Mouse (Mus musculus): Measurements from ENCODE around the gene G3bp1. TPM values are rescaled to one million over a fixed set of nuclear protein-coding genes. Genes with fewer than 3 reads are reported as not detected.

Gene G3bp1
- polyA plus RNA-seq, 1 experiment from 2014 or later = 141 TPM

DNA sequence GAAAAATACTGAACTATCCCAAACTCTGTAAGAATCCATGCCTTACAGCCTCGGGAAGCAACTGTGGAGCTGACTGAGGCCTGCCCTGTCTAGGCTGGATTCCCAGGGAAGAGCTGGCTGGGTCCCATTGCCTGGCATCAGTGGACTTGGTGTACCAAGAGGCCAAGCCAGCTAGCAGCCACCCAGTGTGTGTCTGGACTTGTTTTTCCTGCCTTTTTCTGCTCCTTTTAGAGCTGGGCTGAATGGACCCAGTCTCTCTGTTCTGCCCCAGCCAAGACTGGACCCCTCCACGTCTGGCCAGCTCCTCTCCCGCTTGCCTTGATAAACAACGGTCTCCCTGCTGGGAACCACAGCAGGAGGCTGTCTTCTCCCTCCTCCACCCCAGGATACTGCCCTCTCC, 31.5 kb upstream of the G3bp1 start:
- Histone ChIP-seq H3K4me3 (ENCODE audit: low read depth, low read length) (no peak overlapping the region), H3K27me3 (replicated peaks; ENCODE audit: control insufficient read depth, insufficient read depth, low read length) (no peaks in the 10 kb centered on the region), H3K27ac (ENCODE audit: low read depth, low read length) (no peak overlapping the region), H3K4me2 (ENCODE audit: low read length) (no peak overlapping the region), H3K4me1 (ENCODE audit: control insufficient read depth, insufficient read depth, low read length) (no peaks in the 10 kb centered on the region), H3K9me3 (replicated peaks; ENCODE audit: control insufficient read depth, low read length) (no peaks in the 10 kb centered on the region), H3K9ac (ENCODE audit: low read length) (0 out of 2 replicates have a peak overlapping the region, but pooled peaks have one; percentile 2), H3K36me3 (ENCODE audit: control insufficient read depth, insufficient read depth, low read length) (no peaks in the 10 kb centered on the region)
- 34% methylated on average over 4 of the region's 4 CpGs for WGBS
- no peak for ATAC-seq
- DNase-seq (ENCODE audit: low spot score) = no peak

DNA sequence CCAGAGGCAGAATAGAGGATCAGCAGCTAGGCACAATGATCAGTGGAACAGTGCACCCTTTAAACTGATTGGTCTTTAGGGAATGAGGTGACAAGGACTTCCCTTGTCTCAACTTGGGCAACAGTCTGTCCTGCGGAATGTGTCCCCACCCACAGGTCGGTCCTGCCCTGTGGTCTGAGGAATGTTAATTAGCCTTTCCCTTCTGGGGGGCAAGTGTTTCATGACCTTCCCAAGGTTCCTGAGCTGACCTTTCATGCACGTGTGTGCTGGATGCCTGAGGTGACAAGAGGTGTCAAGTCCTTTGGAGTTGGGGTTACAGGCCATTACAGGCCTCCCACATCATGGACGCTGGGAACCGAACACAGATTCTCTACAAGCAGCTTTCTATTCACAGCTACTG, 29.8 kb upstream of the G3bp1 start:
- no peaks in the 10 kb centered on the region for H3K27me3 ChIP-seq (replicated peaks; ENCODE audit: control insufficient read depth, insufficient read depth, low read length)
- 57% methylated on average over 5 of the region's 5 CpGs for WGBS
- H3K4me1 ChIP-seq (ENCODE audit: control insufficient read depth, insufficient read depth, low read length) = no peaks in the 10 kb centered on the region
- DNase-seq (ENCODE audit: low spot score) (no peak), ATAC-seq (no peak)
- H3K9me3 ChIP-seq (replicated peaks; ENCODE audit: control insufficient read depth, low read length) = no peaks in the 10 kb centered on the region
- H3K36me3 ChIP-seq (ENCODE audit: control insufficient read depth, insufficient read depth, low read length) = no peaks in the 10 kb centered on the region
- H3K27ac ChIP-seq (ENCODE audit: low read depth, low read length) = no peak overlapping the region
- no peak overlapping the region for H3K4me3 ChIP-seq (ENCODE audit: low read depth, low read length)
- H3K9ac ChIP-seq (ENCODE audit: low read length) = no peak overlapping the region
- no peak overlapping the region for H3K4me2 ChIP-seq (ENCODE audit: low read length)

DNA sequence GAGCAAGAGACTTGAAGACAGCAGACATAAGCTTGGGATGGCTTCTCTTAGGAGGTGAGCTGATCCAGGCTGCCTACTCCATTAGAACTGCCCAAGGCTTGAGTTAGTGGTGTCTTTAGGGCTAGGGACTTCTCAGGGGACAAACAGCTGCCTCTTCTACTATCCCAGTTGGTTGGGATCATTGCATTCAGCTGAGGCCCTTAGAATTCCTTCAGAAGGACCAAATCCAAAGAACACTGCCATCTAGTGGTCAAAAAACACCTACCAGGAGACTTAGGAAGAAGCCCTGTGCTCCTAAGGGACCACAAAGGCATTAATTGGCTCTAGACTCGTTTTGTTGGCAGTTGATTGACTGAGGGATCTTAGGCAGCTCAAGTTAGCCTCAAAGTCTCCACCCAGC, 24.7 kb upstream of the G3bp1 start:
- DNase-seq (ENCODE audit: low spot score) = peak; percentile 94
- Histone ChIP-seq H3K9me3 (replicated peaks; ENCODE audit: control insufficient read depth, low read length) (no peaks in the 10 kb centered on the region), H3K27ac (ENCODE audit: low read depth, low read length) (no peak overlapping the region), H3K4me2 (ENCODE audit: low read length) (no peak overlapping the region), H3K27me3 (replicated peaks; ENCODE audit: control insufficient read depth, insufficient read depth, low read length) (no peaks in the 10 kb centered on the region), H3K36me3 (ENCODE audit: control insufficient read depth, insufficient read depth, low read length) (peaks cover 12% of the 10 kb centered on the region; the same call in 1 of the 2 replicates), H3K9ac (ENCODE audit: low read length) (0 out of 2 replicates have a peak overlapping the region, but pooled peaks have one; percentile 21), H3K4me3 (ENCODE audit: low read depth, low read length) (no peak overlapping the region), H3K4me1 (ENCODE audit: control insufficient read depth, insufficient read depth, low read length) (no peaks in the 10 kb centered on the region)
- ATAC-seq = peak; percentile 65; the same call in 1 of the 2 replicates
- WGBS = 0% methylated on average over 1 of the region's 1 CpGs

DNA sequence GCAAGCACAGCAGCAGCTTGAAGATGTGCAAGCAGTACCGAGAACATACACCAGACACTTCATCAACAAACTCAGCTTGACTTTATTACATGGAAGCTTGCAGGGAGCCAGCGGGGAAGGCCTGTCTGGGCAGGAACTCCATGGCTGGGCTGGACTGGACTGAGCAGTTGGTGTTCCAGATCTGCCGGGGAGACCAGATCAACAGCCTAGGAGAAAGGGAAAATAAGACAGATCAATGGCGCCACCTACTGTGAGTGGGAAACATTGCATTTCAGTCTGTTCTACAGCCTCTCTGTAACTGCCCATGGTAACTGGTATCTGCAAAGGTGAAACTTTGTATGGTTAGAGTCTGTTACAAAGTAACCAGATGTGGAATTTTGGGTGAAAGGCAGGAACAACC, 22.9 kb upstream of the G3bp1 start:
- Histone ChIP-seq H3K27ac (ENCODE audit: low read depth, low read length) (no peak overlapping the region), H3K4me1 (ENCODE audit: control insufficient read depth, insufficient read depth, low read length) (no peaks in the 10 kb centered on the region), H3K4me3 (ENCODE audit: low read depth, low read length) (no peak overlapping the region), H3K27me3 (replicated peaks; ENCODE audit: control insufficient read depth, insufficient read depth, low read length) (no peaks in the 10 kb centered on the region), H3K36me3 (ENCODE audit: control insufficient read depth, insufficient read depth, low read length) (peaks cover 17% of the 10 kb centered on the region; the same call in 1 of the 2 replicates), H3K4me2 (ENCODE audit: low read length) (no peak overlapping the region), H3K9ac (ENCODE audit: low read length) (no peak overlapping the region), H3K9me3 (replicated peaks; ENCODE audit: control insufficient read depth, low read length) (no peaks in the 10 kb centered on the region)
- WGBS = 28% methylated on average over 4 of the region's 4 CpGs
- DNase-seq (ENCODE audit: low spot score) (peak; percentile 82), ATAC-seq (peak; percentile 79)

DNA sequence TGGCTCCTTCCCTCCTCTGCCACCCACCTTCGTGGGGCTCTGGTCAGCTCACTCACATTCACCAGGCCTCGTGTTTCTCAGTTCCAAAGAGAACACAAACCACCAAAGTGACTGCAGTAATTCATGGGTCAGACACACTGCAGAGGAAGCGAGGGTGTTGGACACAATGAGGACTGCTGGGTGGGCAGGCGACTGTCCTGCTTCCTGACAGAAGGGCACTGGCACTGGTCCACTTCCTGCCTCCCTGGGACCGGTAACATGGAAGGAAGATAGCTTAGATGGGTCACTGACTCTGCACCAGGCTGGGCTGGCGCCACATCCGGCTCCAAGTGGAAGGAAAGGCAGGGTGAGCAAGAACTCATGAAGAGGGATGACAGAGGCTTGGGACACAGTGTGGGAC, 20.0 kb upstream of the G3bp1 start:
- no peaks in the 10 kb centered on the region for H3K4me1 ChIP-seq (ENCODE audit: control insufficient read depth, insufficient read depth, low read length)
- WGBS = 86% methylated on average over 7 of the region's 7 CpGs
- no peaks in the 10 kb centered on the region for H3K9me3 ChIP-seq (replicated peaks; ENCODE audit: control insufficient read depth, low read length)
- ATAC-seq (no peak), DNase-seq (ENCODE audit: low spot score) (no peak)
- no peak overlapping the region for H3K9ac ChIP-seq (ENCODE audit: low read length)
- no peaks in the 10 kb centered on the region for H3K27me3 ChIP-seq (replicated peaks; ENCODE audit: control insufficient read depth, insufficient read depth, low read length)
- H3K36me3 ChIP-seq (ENCODE audit: control insufficient read depth, insufficient read depth, low read length) = peaks cover 17% of the 10 kb centered on the region; the same call in 1 of the 2 replicates
- no peak overlapping the region for H3K4me2 ChIP-seq (ENCODE audit: low read length)
- no peak overlapping the region; the same call in 1 of the 2 replicates for H3K27ac ChIP-seq (ENCODE audit: low read depth, low read length)
- H3K4me3 ChIP-seq (ENCODE audit: low read depth, low read length) = no peak overlapping the region

DNA sequence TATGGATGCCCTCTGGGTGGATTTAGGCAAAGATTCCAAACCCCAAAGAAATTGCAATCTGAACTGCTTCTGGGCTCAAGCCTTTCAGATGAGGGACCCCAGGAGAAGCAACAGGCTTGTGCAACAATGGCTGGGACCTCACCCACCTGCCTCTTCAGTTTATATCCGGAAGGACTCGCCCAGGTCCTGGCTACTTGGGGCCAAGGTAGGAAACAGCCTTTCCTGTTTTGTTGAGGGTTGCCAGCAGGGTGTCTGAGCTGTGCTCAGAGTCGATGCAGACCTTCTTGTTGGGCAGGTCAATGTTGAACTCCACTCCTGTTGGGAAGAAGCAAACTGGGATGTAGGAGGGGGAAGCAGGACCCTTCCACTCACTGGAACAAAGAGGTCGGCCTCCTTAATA, 19.2 kb upstream of the G3bp1 start:
- Histone ChIP-seq H3K27ac (ENCODE audit: low read depth, low read length) (peak overlapping the region; percentile 14; the same call in 1 of the 2 replicates), H3K4me3 (ENCODE audit: low read depth, low read length) (no peak overlapping the region), H3K9ac (ENCODE audit: low read length) (no peak overlapping the region), H3K9me3 (replicated peaks; ENCODE audit: control insufficient read depth, low read length) (no peaks in the 10 kb centered on the region), H3K27me3 (replicated peaks; ENCODE audit: control insufficient read depth, insufficient read depth, low read length) (no peaks in the 10 kb centered on the region), H3K36me3 (ENCODE audit: control insufficient read depth, insufficient read depth, low read length) (peaks cover 17% of the 10 kb centered on the region; the same call in 1 of the 2 replicates), H3K4me1 (ENCODE audit: control insufficient read depth, insufficient read depth, low read length) (no peaks in the 10 kb centered on the region), H3K4me2 (ENCODE audit: low read length) (no peak overlapping the region)
- WGBS = 61% methylated on average over 4 of the region's 4 CpGs
- ATAC-seq (no peak), DNase-seq (ENCODE audit: low spot score) (no peak)

DNA sequence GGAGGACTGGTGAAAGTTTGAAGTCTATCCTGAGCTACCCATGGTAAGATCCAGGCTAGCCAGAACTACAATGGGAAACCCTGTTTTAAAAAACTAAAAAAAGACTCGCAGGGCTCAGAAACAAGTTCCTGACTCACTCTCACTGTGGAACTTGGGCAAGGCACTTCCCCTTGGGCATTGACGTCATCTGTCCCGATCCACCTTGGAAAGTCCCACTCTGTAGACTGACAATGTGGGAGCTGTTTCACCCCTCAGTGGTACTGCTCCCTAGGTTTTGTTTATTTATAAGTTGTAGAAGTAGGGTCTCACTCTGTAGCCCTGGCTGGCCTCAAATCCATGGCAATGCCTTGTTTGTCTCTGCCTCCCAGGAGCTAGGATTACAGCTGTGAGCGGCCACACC, 15.8 kb upstream of the G3bp1 start:
- WGBS = 93% methylated on average over 4 of the region's 4 CpGs
- Histone ChIP-seq H3K4me2 (ENCODE audit: low read length) (no peak overlapping the region), H3K27ac (ENCODE audit: low read depth, low read length) (no peak overlapping the region), H3K9ac (ENCODE audit: low read length) (no peak overlapping the region), H3K4me3 (ENCODE audit: low read depth, low read length) (no peak overlapping the region), H3K36me3 (ENCODE audit: control insufficient read depth, insufficient read depth, low read length) (peaks cover 12% of the 10 kb centered on the region; the same call in 1 of the 2 replicates), H3K4me1 (ENCODE audit: control insufficient read depth, insufficient read depth, low read length) (no peaks in the 10 kb centered on the region), H3K27me3 (replicated peaks; ENCODE audit: control insufficient read depth, insufficient read depth, low read length) (no peaks in the 10 kb centered on the region), H3K9me3 (replicated peaks; ENCODE audit: control insufficient read depth, low read length) (no peaks in the 10 kb centered on the region)
- no peak for ATAC-seq
- DNase-seq (ENCODE audit: low spot score) = no peak

DNA sequence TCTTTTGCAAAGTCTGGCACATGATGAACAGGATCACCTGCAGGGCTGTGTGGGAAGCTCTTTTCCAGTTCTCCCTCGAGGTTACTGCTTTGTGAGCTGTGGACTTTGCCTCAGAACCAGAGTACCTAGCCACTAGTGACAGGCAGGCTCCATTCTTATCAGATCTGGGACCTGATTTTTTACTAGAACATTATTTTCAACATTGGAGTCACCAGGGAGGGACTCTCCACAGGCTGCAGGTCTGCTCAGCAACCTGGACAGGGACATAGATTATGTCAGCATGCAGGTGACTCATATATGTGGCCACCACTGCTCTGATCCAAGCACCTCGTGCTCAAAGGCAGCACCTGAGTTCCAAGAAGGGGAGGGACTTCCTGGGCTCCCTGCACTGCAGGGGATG, 14.3 kb upstream of the G3bp1 start:
- Histone ChIP-seq H3K36me3 (ENCODE audit: control insufficient read depth, insufficient read depth, low read length) (peaks cover 1% of the 10 kb centered on the region; the same call in 1 of the 2 replicates), H3K4me3 (ENCODE audit: low read depth, low read length) (no peak overlapping the region), H3K9ac (ENCODE audit: low read length) (no peak overlapping the region), H3K27me3 (replicated peaks; ENCODE audit: control insufficient read depth, insufficient read depth, low read length) (no peaks in the 10 kb centered on the region), H3K9me3 (replicated peaks; ENCODE audit: control insufficient read depth, low read length) (no peaks in the 10 kb centered on the region), H3K4me2 (ENCODE audit: low read length) (no peak overlapping the region), H3K4me1 (ENCODE audit: control insufficient read depth, insufficient read depth, low read length) (peaks cover 3% of the 10 kb centered on the region), H3K27ac (ENCODE audit: low read depth, low read length) (no peak overlapping the region)
- whole genome bisulfite sequencing = 74% methylated on average over 2 of the region's 2 CpGs
- no peak for ATAC-seq
- DNase-seq (ENCODE audit: low spot score) = no peak

DNA sequence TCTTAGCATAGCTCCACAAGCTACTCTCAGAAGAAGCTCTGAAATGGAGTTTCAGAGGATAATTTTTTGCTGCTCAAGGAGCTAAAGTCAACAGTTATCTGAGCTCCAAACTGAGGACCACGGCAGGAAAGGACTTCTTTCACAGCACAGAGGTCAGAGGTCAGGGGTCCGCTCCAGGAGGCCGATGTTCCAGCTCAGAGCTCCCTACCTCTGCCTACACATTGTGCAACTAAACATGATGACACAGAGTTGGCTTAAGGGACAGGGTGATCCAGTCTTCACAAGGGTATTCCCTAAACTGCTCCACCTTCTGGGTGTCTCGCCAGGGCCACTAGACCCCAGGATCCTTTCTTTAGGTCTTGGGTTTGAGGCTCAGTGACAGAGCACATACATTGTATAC, 11.0 kb upstream of the G3bp1 start:
- H3K9ac ChIP-seq (ENCODE audit: low read length) = no peak overlapping the region
- H3K27me3 ChIP-seq (replicated peaks; ENCODE audit: control insufficient read depth, insufficient read depth, low read length) = no peaks in the 10 kb centered on the region
- no peak for DNase-seq (ENCODE audit: low spot score)
- H3K9me3 ChIP-seq (replicated peaks; ENCODE audit: control insufficient read depth, low read length) = no peaks in the 10 kb centered on the region
- ATAC-seq = no peak
- H3K27ac ChIP-seq (ENCODE audit: low read depth, low read length) = no peak overlapping the region
- H3K4me3 ChIP-seq (ENCODE audit: low read depth, low read length) = no peak overlapping the region
- no peaks in the 10 kb centered on the region for H3K36me3 ChIP-seq (ENCODE audit: control insufficient read depth, insufficient read depth, low read length)
- H3K4me1 ChIP-seq (ENCODE audit: control insufficient read depth, insufficient read depth, low read length) = peaks cover 7% of the 10 kb centered on the region
- H3K4me2 ChIP-seq (ENCODE audit: low read length) = no peak overlapping the region
- WGBS = 69% methylated on average over 4 of the region's 4 CpGs
